Mouse (Mus musculus) small intestine, adult 10 weeks (tissue): ENCODE data around the gene Pdgfb. TPM values are rescaled to one million over a fixed set of nuclear protein-coding genes. Genes with fewer than 3 reads are reported as not detected.

Experiments used
- polyA plus RNA-seq: library from polyadenylated mRNA; stranded (reverse); fragments of 350-450 nt; fragmentation: Illumina TruSeq; extraction: RNeasy Lipid Tissue Mini Kit (QIAGEN cat#74804); gene quantifications from one replicate; pipeline ENCODE4 v1.2.3, GENCODE M21; 2014; ENCODE audit warnings: low replicate concordance

The Pdgfb gene
- polyA plus RNA-seq: 0.22 TPM

GRCm38 (mm10) chr15:80014321-80015210 lies at the start of gene Pdgfb:
Gene Pdgfb, minus strand, starts transcription at chr15:80014977.

GRCm38 (mm10) chr15:79970940-79971339 lies 43.8 kb downstream of the Pdgfb start, which contains the start of gene Cbx7:
Gene Cbx7, minus strand, starts transcription at chr15:79971119.

Other genes starting within 250 kb of the Pdgfb start
- 0.59 TPM for gene Dnal4, start 237.1 kb downstream of the Pdgfb start, polyA plus RNA-seq
- gene Nptxr, start 210.2 kb downstream of the Pdgfb start, polyA plus RNA-seq: not detected
- not detected for gene Npcd, start 180.7 kb downstream of the Pdgfb start, polyA plus RNA-seq
- 1.0 TPM for gene Cbx6, start 180.3 kb downstream of the Pdgfb start, polyA plus RNA-seq
- 17.4 TPM for gene Apobec3, start 123.3 kb downstream of the Pdgfb start, polyA plus RNA-seq
- 0.59 TPM for gene Cbx7, start 43.9 kb downstream of the Pdgfb start, polyA plus RNA-seq
- 0.19 TPM for gene Syngr1, start 76.4 kb upstream of the Pdgfb start, polyA plus RNA-seq
- 80.9 TPM for gene Rpl3, start 76.9 kb upstream of the Pdgfb start, polyA plus RNA-seq
- gene Tab1, start 118.2 kb upstream of the Pdgfb start, polyA plus RNA-seq: 0.52 TPM
- gene Mgat3, start 158.7 kb upstream of the Pdgfb start, polyA plus RNA-seq: 28.1 TPM
- gene Mief1, start 219.0 kb upstream of the Pdgfb start, polyA plus RNA-seq: 26.3 TPM
- not detected for gene AC140267.1, start 220.9 kb upstream of the Pdgfb start, polyA plus RNA-seq
- gene Atf4, start 240.2 kb upstream of the Pdgfb start, polyA plus RNA-seq: 62.4 TPM
- gene Rps19bp1, start 249.3 kb upstream of the Pdgfb start, polyA plus RNA-seq: not detected